Mouse (Mus musculus) heart, adult 2 months (tissue): Measurements from ENCODE around the gene Trim9. TPM values are rescaled to one million over a fixed set of nuclear protein-coding genes. Genes with fewer than 3 reads are reported as not detected.

Experiments
- DNase-seq, 2 experiments: peaks; one replicate each; pipeline ENCODE4 v3.0.0; 2021
- H3K27ac ChIP-seq: fragments of 200-600 bp; 2 replicates; pipeline ENCODE4 v1.8.1; 2022
- H3K27me3 ChIP-seq: fragments of 200-500 bp; 2 replicates; pipeline ENCODE4 v1.6.1; 2012; ENCODE audit warnings: mild to moderate bottlenecking, low read length, inconsistent platforms, mixed read lengths; ENCODE audit not compliant: control insufficient read depth, insufficient read depth
- H3K36me3 ChIP-seq: fragments of 200-500 bp; 2 replicates; pipeline ENCODE4 v1.6.1; 2012; ENCODE audit warnings: low read length, inconsistent platforms; ENCODE audit not compliant: control insufficient read depth, insufficient read depth
- H3K4me1 ChIP-seq: fragments of 200-500 bp; 2 replicates; pipeline ENCODE4 v1.6.1; 2011; ENCODE audit warnings: low read length; ENCODE audit not compliant: control insufficient read depth, insufficient read depth
- H3K4me3 ChIP-seq: fragments of 200-600 bp; 2 replicates; pipeline ENCODE4 v1.8.1; 2022
- H3K79me2 ChIP-seq: fragments of 200-500 bp; replicated peaks from 2 replicates; pipeline ENCODE4 v1.6.1; 2012; ENCODE audit warnings: mild to moderate bottlenecking, inconsistent platforms, low read length, moderate library complexity, mixed read lengths; ENCODE audit not compliant: control insufficient read depth, insufficient read depth
- H3K9ac ChIP-seq: fragments of 200-500 bp; 2 replicates; pipeline ENCODE4 v1.6.1; 2012; ENCODE audit warnings: low read depth, mild to moderate bottlenecking, control low read depth, inconsistent platforms, low read length, mixed read lengths
- CTCF ChIP-seq: fragments of 200-600 bp; IDR thresholded peaks from 2 replicates; pipeline ENCODE4 v1.8.1; 2022; ENCODE audit warnings: antibody characterized with exemption, mild to moderate bottlenecking, moderate library complexity
- EP300 ChIP-seq: fragments of 200-500 bp; IDR thresholded peaks from 2 replicates; pipeline ENCODE4 v1.6.1; 2011; ENCODE audit warnings: low read depth, low read length, control low read depth; ENCODE audit not compliant: insufficient read depth
- POLR2A ChIP-seq: fragments of 200-500 bp; IDR thresholded peaks from 2 replicates; pipeline ENCODE4 v1.6.1; 2011; ENCODE audit warnings: mild to moderate bottlenecking, low read depth, low read length, control low read depth; ENCODE audit not compliant: insufficient read depth
- WGBS: fragments of 180-500 bp; shearing (Covaris S2); methylation state at CpG from one replicate; pipeline ENCODE4 v1.1.7; 2018; 5-methylcytosine and 5-hydroxymethylcytosine counted together
- intact Hi-C: fragments of 180-260 bp; cut with DNase I; formaldehyde crosslinking; loops from one replicate; pipeline ENCODE4 v1.15.1; 2025
- polyA plus RNA-seq: library from polyadenylated mRNA; depleted of rRNA; stranded (reverse); fragments of >200 nt; gene quantifications from 2 replicates; pipeline ENCODE4 v1.2.3, GENCODE M21; 2012
- total RNA-seq, 2 experiments: library from RNA; stranded (reverse); gene quantifications; 2 replicates each; pipeline ENCODE4 v1.2.3; 2021

Gene Trim9
- total and polyA plus RNA-seq, 3 experiments = 0.11 to 0.16 (median 0.12) TPM

GRCm38 (mm10) chr12:70322790-70323189 lies 24.6 kb downstream of the Trim9 start:
- TF ChIP-seq CTCF (no peak), POLR2A (no peak), EP300 (no peak)
- no peak for DNase-seq
- no peak overlapping the region for H3K4me3 ChIP-seq
- no peaks in the 10 kb centered on the region for H3K36me3 ChIP-seq
- H3K27ac ChIP-seq = no peak overlapping the region
- no peaks in the 10 kb centered on the region for H3K79me2 ChIP-seq
- no peak overlapping the region for H3K9ac ChIP-seq
- 16% methylated on average over 1 of the region's 1 CpGs for WGBS
- intact Hi-C loops = no loop called here
- H3K4me1 ChIP-seq = no peaks in the 10 kb centered on the region
- H3K27me3 ChIP-seq = no peaks in the 10 kb centered on the region

- 80% methylated on average over 9 of the region's 9 CpGs for WGBS
- H3K4me3 ChIP-seq = no peak overlapping the region
- H3K79me2 ChIP-seq = no peaks in the 10 kb centered on the region
- no peak for TF ChIP-seq CTCF
- TF ChIP-seq POLR2A = no peak
- no peak for TF ChIP-seq EP300
- H3K4me1 ChIP-seq = no peaks in the 10 kb centered on the region
- H3K27ac ChIP-seq = no peak overlapping the region
- H3K27me3 ChIP-seq = no peaks in the 10 kb centered on the region
- no peak overlapping the region for H3K9ac ChIP-seq
- no peak for DNase-seq
- no peaks in the 10 kb centered on the region for H3K36me3 ChIP-seq
- intact Hi-C loops = no loop called here
Measured at GRCm38 (mm10) chr12:70316147-70316546, 31.3 kb downstream of the Trim9 start.

DNA sequence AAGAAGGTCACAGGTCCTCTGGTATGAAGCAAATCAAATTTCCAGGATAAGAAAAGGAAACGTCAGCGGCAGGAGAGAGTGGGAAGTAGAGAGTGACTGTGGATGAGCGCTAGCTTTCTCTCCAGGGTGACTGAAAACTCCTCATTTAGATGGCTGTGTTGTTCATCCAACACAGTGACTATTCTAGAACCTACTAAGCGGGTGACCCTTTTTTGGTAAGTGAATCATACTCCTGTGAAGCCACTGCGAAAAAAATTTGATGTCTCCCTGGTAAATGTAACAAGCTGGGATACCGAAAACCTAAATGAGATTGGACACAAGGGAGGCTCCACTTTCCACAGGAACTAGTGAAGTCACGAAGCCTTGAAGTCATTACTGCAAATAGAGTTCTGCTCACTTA lies 39.5 kb downstream of the Trim9 start:
- Histone ChIP-seq H3K79me2 (no peaks in the 10 kb centered on the region), H3K4me3 (no peak overlapping the region), H3K9ac (no peak overlapping the region), H3K36me3 (no peaks in the 10 kb centered on the region), H3K27me3 (no peaks in the 10 kb centered on the region), H3K4me1 (no peaks in the 10 kb centered on the region), H3K27ac (no peak overlapping the region)
- intact Hi-C loops = no loop called here
- DNase-seq = no peak
- WGBS = 78% methylated on average over 7 of the region's 7 CpGs
- TF ChIP-seq EP300 (no peak), CTCF (no peak), POLR2A (no peak)

GRCm38 (mm10) chr12:70307062-70307461 lies 40.4 kb downstream of the Trim9 start:
- H3K9ac ChIP-seq = no peak overlapping the region
- H3K79me2 ChIP-seq = no peaks in the 10 kb centered on the region
- H3K4me3 ChIP-seq = no peak overlapping the region
- 80% methylated on average over 5 of the region's 5 CpGs for WGBS
- H3K36me3 ChIP-seq = no peaks in the 10 kb centered on the region
- no peaks in the 10 kb centered on the region for H3K4me1 ChIP-seq
- H3K27me3 ChIP-seq = no peaks in the 10 kb centered on the region
- H3K27ac ChIP-seq = no peak overlapping the region
- intact Hi-C loops = no loop called here
- DNase-seq = no peak
- TF ChIP-seq POLR2A (no peak), CTCF (no peak), EP300 (no peak)

DNA sequence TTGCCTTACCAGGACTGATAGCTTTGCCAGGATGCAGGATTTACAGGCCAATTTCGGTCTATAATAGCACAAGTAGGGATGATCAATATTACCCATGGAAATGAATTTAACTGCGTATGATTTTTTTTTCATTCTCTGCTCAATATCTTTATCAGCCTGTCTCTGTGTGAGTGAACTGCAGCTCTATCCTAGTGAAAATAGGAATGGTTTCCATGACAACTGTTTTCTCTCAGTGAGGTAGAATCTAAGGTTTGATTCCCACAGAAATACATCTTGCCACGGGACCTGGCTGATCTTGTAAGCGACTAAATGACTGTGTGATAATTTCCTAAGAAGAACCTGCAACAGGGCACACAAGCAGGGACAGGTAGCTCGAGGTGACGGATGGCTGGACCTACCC lies 43.4 kb downstream of the Trim9 start:
- Histone ChIP-seq H3K4me3 (no peak overlapping the region), H3K27ac (no peak overlapping the region), H3K79me2 (no peaks in the 10 kb centered on the region), H3K27me3 (no peaks in the 10 kb centered on the region), H3K36me3 (no peaks in the 10 kb centered on the region), H3K4me1 (no peaks in the 10 kb centered on the region), H3K9ac (no peak overlapping the region)
- WGBS = 78% methylated on average over 6 of the region's 6 CpGs
- intact Hi-C loops = no loop called here
- TF ChIP-seq POLR2A = no peak
- no peak for TF ChIP-seq CTCF
- TF ChIP-seq EP300 = no peak
- DNase-seq = no peak

GRCm38 (mm10) chr12:70303525-70303924 lies 43.9 kb downstream of the Trim9 start:
- no peaks in the 10 kb centered on the region for H3K27me3 ChIP-seq
- TF ChIP-seq CTCF (no peak), EP300 (no peak), POLR2A (no peak)
- H3K9ac ChIP-seq = no peak overlapping the region
- DNase-seq = no peak
- H3K4me3 ChIP-seq = no peak overlapping the region
- 44% methylated on average over 7 of the region's 7 CpGs for WGBS
- H3K36me3 ChIP-seq = no peaks in the 10 kb centered on the region
- H3K4me1 ChIP-seq = no peaks in the 10 kb centered on the region
- no peak overlapping the region for H3K27ac ChIP-seq
- intact Hi-C loops = no loop called here
- no peaks in the 10 kb centered on the region for H3K79me2 ChIP-seq
